Mouse (Mus musculus): ENCODE measurements around the gene Itpk1.

Gene Itpk1

GRCm38 (mm10) chr12:102704457-102705198 is at the start of gene Itpk1:
Gene Itpk1, minus strand, starts transcription at chr12:102704930.
- in situ Hi-C loops (cut with MboI), result no loop called here

GRCm38 (mm10) chr12:102748256-102748655 is 43.5 kb upstream of the Itpk1 start:
- in situ Hi-C loops (cut with MboI), result loop anchor here (25.0 kb wide), 2 partner anchors 314 to 786 kb away; partner anchors contain the start of gene Atxn3

- in situ Hi-C loops (cut with MboI), result loop anchor here (25.0 kb wide), 2 partner anchors 317 to 783 kb away; partner anchors contain the start of gene Atxn3
Observed at GRCm38 (mm10) chr12:102744839-102745238, 40.1 kb upstream of the Itpk1 start.

- in situ Hi-C loops (cut with MboI), result loop anchor here (25.0 kb wide), 2 partner anchors 318 to 782 kb away; partner anchors contain the start of gene Atxn3
Observed at GRCm38 (mm10) chr12:102743589-102744574, 39.2 kb upstream of the Itpk1 start, which contains the start of the genes Moap1 and Tmem251. Gene Moap1, minus strand, starts transcription at chr12:102743661. Gene Tmem251, plus strand, starts transcription at chr12:102743762.

GRCm38 (mm10) chr12:102743036-102743588 is 38.4 kb upstream of the Itpk1 start:
- in situ Hi-C loops (cut with MboI), result loop anchor here (25.0 kb wide), 2 partner anchors 319 to 781 kb away; partner anchors contain the start of gene Atxn3

GRCm38 (mm10) chr12:102742056-102742455 is 37.3 kb upstream of the Itpk1 start:
- in situ Hi-C loops (cut with MboI), result loop anchor here (25.0 kb wide), 2 partner anchors 320 to 780 kb away; partner anchors contain the start of gene Atxn3

- in situ Hi-C loops (cut with MboI), result loop anchor here (25.0 kb wide), 2 partner anchors 322 to 778 kb away; partner anchors contain the start of gene Atxn3
Observed at GRCm38 (mm10) chr12:102740285-102740684, 35.6 kb upstream of the Itpk1 start.

GRCm38 (mm10) chr12:102739096-102739495 is 34.4 kb upstream of the Itpk1 start:
- in situ Hi-C loops (cut with MboI), result loop anchor here (25.0 kb wide), 2 partner anchors 323 to 777 kb away; partner anchors contain the start of gene Atxn3

GRCm38 (mm10) chr12:102733381-102733780 is 28.7 kb upstream of the Itpk1 start:
- in situ Hi-C loops (cut with MboI), result loop anchor here (25.0 kb wide), 2 partner anchors 329 to 771 kb away; partner anchors contain the start of gene Atxn3

- in situ Hi-C loops (cut with MboI), result loop anchor here (25.0 kb wide), 2 partner anchors 331 to 769 kb away; partner anchors contain the start of gene Atxn3
Observed at GRCm38 (mm10) chr12:102730798-102731619, 26.3 kb upstream of the Itpk1 start.

- in situ Hi-C loops (cut with MboI), result loop anchor here (5.0 to 25.0 kb wide), 3 partner anchors 153 to 768 kb away; partner anchors contain the start of gene Atxn3
Observed at GRCm38 (mm10) chr12:102729855-102730797, 25.4 kb upstream of the Itpk1 start.

GRCm38 (mm10) chr12:102725761-102726175 is 21.0 kb upstream of the Itpk1 start:
- in situ Hi-C loops (cut with MboI), result loop anchor here (5.0 to 25.0 kb wide), 3 partner anchors 148 to 763 kb away; partner anchors contain the start of gene Atxn3

GRCm38 (mm10) chr12:102725146-102725545 is 20.4 kb upstream of the Itpk1 start:
- in situ Hi-C loops (cut with MboI), result loop anchor here (5.0 to 25.0 kb wide), 3 partner anchors 148 to 763 kb away; partner anchors contain the start of gene Atxn3

- in situ Hi-C loops (cut with MboI), result no loop called here
Observed at GRCm38 (mm10) chr12:102723861-102724260, 19.1 kb upstream of the Itpk1 start.

- in situ Hi-C loops (cut with MboI), result no loop called here
Observed at GRCm38 (mm10) chr12:102722966-102723365, 18.2 kb upstream of the Itpk1 start.

- in situ Hi-C loops (cut with MboI), result no loop called here
Observed at GRCm38 (mm10) chr12:102722451-102722850, 17.7 kb upstream of the Itpk1 start.

- in situ Hi-C loops (cut with MboI), result no loop called here
Observed at GRCm38 (mm10) chr12:102719552-102720315, 15.0 kb upstream of the Itpk1 start.

Measured in mature B cell (primary cell).